Mouse (Mus musculus) MEL (cell line): ENCODE data around the gene Nr2c1. TPM values are rescaled to one million over a fixed set of nuclear protein-coding genes. Genes with fewer than 3 reads are reported as not detected.

Source experiments
- DNase-seq: peaks from one replicate; pipeline ENCODE4 v3.0.0; 2011; ENCODE audit warnings: low read depth, low spot score
- H3K27ac ChIP-seq: 2 replicates; pipeline ENCODE4 v1.5.1; 2012; ENCODE audit warnings: low read depth, mild to moderate bottlenecking, control low read depth, low read length, moderate library complexity; ENCODE audit not compliant: control insufficient read depth
- H3K27me3 ChIP-seq, 2 experiments: fragments of 150-350 bp in 1 of 2; sonication (generic) in 1 of 2; 2 replicates each; pipeline ENCODE4 v1.6.1; 2012; ENCODE audit warnings: low read length in 2 of 2, mild to moderate bottlenecking in 2 of 2, improper control_type of control experiment in 1 of 2, moderate library complexity in 1 of 2; ENCODE audit not compliant: insufficient read depth in 2 of 2, control insufficient read depth in 1 of 2
- H3K36me3 ChIP-seq, 2 experiments: 2 replicates each; pipeline ENCODE4 v1.6.1; 2012 to 2014; ENCODE audit warnings: low read length in 2 of 2, improper control_type of control experiment in 1 of 2, inconsistent platforms in 1 of 2, mild to moderate bottlenecking in 1 of 2; ENCODE audit not compliant: insufficient read depth in 2 of 2, control insufficient read depth in 1 of 2
- H3K4me1 ChIP-seq, 2 experiments: fragments of 150-350 bp in 1 of 2; sonication (generic) in 1 of 2; 2 replicates each; pipeline ENCODE4 v1.6.1; 2012; ENCODE audit warnings: low read length in 2 of 2, improper control_type of control experiment in 1 of 2, mild to moderate bottlenecking in 1 of 2; ENCODE audit not compliant: insufficient read depth in 2 of 2, control insufficient read depth in 1 of 2
- H3K4me3 ChIP-seq, 2 experiments: fragments of 150-350 bp in 1 of 2; sonication (generic) in 1 of 2; 2 replicates each; pipeline ENCODE4 v1.5.1; 2012; ENCODE audit warnings: low read depth in 2 of 2, low read length in 2 of 2, mild to moderate bottlenecking in 2 of 2, moderate library complexity in 2 of 2, control low read depth in 1 of 2, improper control_type of control experiment in 1 of 2; ENCODE audit not compliant: control insufficient read depth in 1 of 2, insufficient read depth in 1 of 2
- H3K79me2 ChIP-seq: 2 replicates; pipeline ENCODE4 v1.6.1; 2012; ENCODE audit warnings: mild to moderate bottlenecking, low read length, moderate library complexity; ENCODE audit not compliant: control insufficient read depth, poor library complexity, insufficient read depth
- H3K9ac ChIP-seq: 2 replicates; pipeline ENCODE4 v1.6.1; 2012; ENCODE audit warnings: low read depth, mild to moderate bottlenecking, control low read depth, low read length, moderate library complexity; ENCODE audit not compliant: control insufficient read depth, poor library complexity, severe bottlenecking
- H3K9me3 ChIP-seq: fragments of 150-350 bp; sonication (generic); replicated peaks from 2 replicates; pipeline ENCODE4 v1.6.1; 2012; ENCODE audit warnings: mild to moderate bottlenecking, low read length, improper control_type of control experiment, moderate library complexity; ENCODE audit not compliant: insufficient read depth
- CTCF ChIP-seq, 3 experiments: IDR thresholded peaks in 2 of 3; conservative IDR thresholded peaks in 1 of 3; 2 replicates each; pipeline ENCODE4 v1.5.1; 2011 to 2012; ENCODE audit warnings: low read length in 3 of 3, low read depth in 2 of 3, mild to moderate bottlenecking in 2 of 3, improper control_type of control experiment in 1 of 3, inconsistent platforms in 1 of 3, mixed read lengths in 1 of 3, moderate library complexity in 1 of 3; ENCODE audit not compliant: control insufficient read depth in 1 of 3, insufficient read depth in 1 of 3, poor library complexity in 1 of 3, severe bottlenecking in 1 of 3
- E2F4 ChIP-seq: IDR thresholded peaks from 2 replicates; pipeline ENCODE4 v1.6.1; 2011; ENCODE audit warnings: low read depth, low read length, improper control_type of control experiment, borderline replicate concordance
- ELF1 ChIP-seq: IDR thresholded peaks from 2 replicates; pipeline ENCODE4 v1.6.1; 2014; ENCODE audit warnings: low read depth, mild to moderate bottlenecking, inconsistent platforms, low read length, improper control_type of control experiment, moderate library complexity
- EP300 ChIP-seq, 2 experiments: IDR thresholded peaks; 2 replicates each; pipeline ENCODE4 v1.6.1; 2011; ENCODE audit warnings: improper control_type of control experiment in 2 of 2, low read length in 2 of 2, low read depth in 1 of 2, mild to moderate bottlenecking in 1 of 2
- ETS1 ChIP-seq: IDR thresholded peaks from 2 replicates; pipeline ENCODE4 v1.6.1; 2012; ENCODE audit warnings: low read depth, mild to moderate bottlenecking, inconsistent platforms, low read length, improper control_type of control experiment, moderate library complexity
- JUND ChIP-seq: IDR thresholded peaks from 2 replicates; pipeline ENCODE4 v1.6.1; 2011; ENCODE audit warnings: low read depth, mild to moderate bottlenecking, improper control_type of control experiment, low read length
- MAX ChIP-seq: IDR thresholded peaks from 2 replicates; pipeline ENCODE4 v1.6.1; 2011; ENCODE audit warnings: low read length, improper control_type of control experiment
- MAZ ChIP-seq: IDR thresholded peaks from 2 replicates; pipeline ENCODE4 v1.6.1; 2012; ENCODE audit warnings: low read depth, mild to moderate bottlenecking, inconsistent platforms, low read length, improper control_type of control experiment
- POLR2A ChIP-seq, 2 experiments: IDR thresholded peaks; 2 replicates each; pipeline ENCODE4 v1.6.1; 2011 to 2012; ENCODE audit warnings: low read length in 2 of 2, mild to moderate bottlenecking in 2 of 2, control low read depth in 1 of 2, improper control_type of control experiment in 1 of 2, low read depth in 1 of 2, moderate library complexity in 1 of 2; ENCODE audit not compliant: control insufficient read depth in 1 of 2, insufficient read depth in 1 of 2, poor library complexity in 1 of 2
- POLR2AphosphoS2 ChIP-seq: IDR thresholded peaks from 2 replicates; pipeline ENCODE4 v1.6.1; 2011; ENCODE audit warnings: low read length, improper control_type of control experiment
- RCOR1 ChIP-seq: IDR thresholded peaks from 2 replicates; pipeline ENCODE4 v1.6.1; 2012; ENCODE audit warnings: low read depth, mild to moderate bottlenecking, inconsistent platforms, low read length, improper control_type of control experiment
- SMC3 ChIP-seq: IDR thresholded peaks from 2 replicates; pipeline ENCODE4 v1.6.1; 2011; ENCODE audit warnings: low read depth, low read length, improper control_type of control experiment
- TBP ChIP-seq: IDR thresholded peaks from 2 replicates; pipeline ENCODE4 v1.8.0; 2011; ENCODE audit warnings: low read depth, low read length, improper control_type of control experiment
- TCF12 ChIP-seq: IDR thresholded peaks from 2 replicates; pipeline ENCODE4 v1.6.1; 2014; ENCODE audit warnings: low read depth, mild to moderate bottlenecking, inconsistent platforms, low read length, improper control_type of control experiment, moderate library complexity
- USF2 ChIP-seq, 2 experiments: IDR thresholded peaks; 2 replicates each; pipeline ENCODE4 v1.6.1; 2011 to 2012; ENCODE audit warnings: improper control_type of control experiment in 2 of 2, low read length in 2 of 2, borderline replicate concordance in 1 of 2, inconsistent platforms in 1 of 2, low read depth in 1 of 2, mild to moderate bottlenecking in 1 of 2; ENCODE audit not compliant: insufficient read depth in 1 of 2
- ZC3H11A ChIP-seq: IDR thresholded peaks from 2 replicates; pipeline ENCODE4 v1.6.1; 2012; ENCODE audit warnings: low read depth, mild to moderate bottlenecking, inconsistent platforms, low read length, improper control_type of control experiment
- ZKSCAN1 ChIP-seq: IDR thresholded peaks from 2 replicates; pipeline ENCODE4 v1.6.1; 2012; ENCODE audit warnings: low read depth, mild to moderate bottlenecking, inconsistent platforms, low read length, improper control_type of control experiment, moderate library complexity
- ZMIZ1 ChIP-seq: IDR thresholded peaks from 2 replicates; pipeline ENCODE4 v1.6.1; 2012; ENCODE audit warnings: low read depth, mild to moderate bottlenecking, inconsistent platforms, low read length, improper control_type of control experiment, moderate library complexity
- polyA plus RNA-seq, 2 experiments: library from polyadenylated mRNA; stranded (reverse) in 1 of 2; unstranded in 1 of 2; fragments of >175 nt in 1 of 2; fragments of >200 nt in 1 of 2; gene quantifications; 2 replicates each; pipeline versions ENCODE4 v1.2.1 to v1.2.4; 2012; ENCODE audit warnings: low replicate concordance in 2 of 2, low read depth in 1 of 2; ENCODE audit not compliant: insufficient read length in 2 of 2, insufficient read depth in 1 of 2, missing spikeins in 1 of 2
- total RNA-seq: library from RNA; depleted of rRNA; stranded (reverse); fragments of 300-350 nt; gene quantifications from 2 replicates; pipeline ENCODE4 v1.2.3, GENCODE M21; 2012

Nr2c1 gene
- total and polyA plus RNA-seq, 3 experiments, result 3.3 to 5.7 TPM; not detected in 1

DNA sequence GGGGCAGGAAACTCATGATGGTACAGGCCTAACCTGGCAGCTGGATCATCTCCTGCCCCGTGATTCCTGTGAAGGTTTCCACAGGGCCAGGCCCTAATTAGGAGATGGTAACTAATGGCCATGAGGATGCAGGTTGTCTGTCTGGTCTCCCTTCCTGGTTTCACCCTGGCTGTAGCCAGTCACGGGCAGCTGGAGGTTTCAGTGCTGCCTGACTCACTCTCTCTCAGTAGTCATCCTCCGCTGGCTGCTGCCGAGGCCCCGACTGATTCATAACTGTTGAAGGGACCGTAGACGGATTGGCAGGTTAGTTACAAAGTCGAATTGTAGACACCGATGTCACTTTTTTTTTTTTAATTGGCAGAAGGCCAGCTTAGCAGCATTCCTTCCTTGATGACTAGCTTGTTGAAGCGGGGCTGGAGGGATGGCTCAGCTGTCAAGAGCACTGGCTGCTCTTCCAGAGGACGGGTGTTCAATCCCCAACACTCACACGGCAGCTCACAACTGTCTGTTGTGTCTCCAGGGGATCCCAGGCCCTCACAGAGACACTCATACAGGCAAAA lies 31.0 kb upstream of the Nr2c1 start:
- H3K36me3 ChIP-seq, result peaks cover 0 to 12% of the 10 kb centered on the region in 2 experiments; a peak in 2 of 4 replicates
- H3K9ac ChIP-seq, result no peak overlapping the region
- no peak overlapping the region for H3K27ac ChIP-seq
- no peak overlapping the region for H3K4me3 ChIP-seq
- H3K79me2 ChIP-seq, result no peaks in the 10 kb centered on the region
- H3K4me1 ChIP-seq, result peaks cover 4 to 13% of the 10 kb centered on the region in 2 experiments
- DNase-seq, result no peak
- TF ChIP-seq POLR2AphosphoS2 (no peak), TBP (no peak), POLR2A (IDR thresholded peaks at IDR 0.05; ENCODE audit: control insufficient read depth in 1 of 2, insufficient read depth in 1 of 2, low read depth in 1 of 2, low read length in 2 of 2, poor library complexity in 1 of 2) (no peak), MAX (no peak), JUND (no peak)
- H3K9me3 ChIP-seq, result no peaks in the 10 kb centered on the region
- no peaks in the 10 kb centered on the region for H3K27me3 ChIP-seq

DNA sequence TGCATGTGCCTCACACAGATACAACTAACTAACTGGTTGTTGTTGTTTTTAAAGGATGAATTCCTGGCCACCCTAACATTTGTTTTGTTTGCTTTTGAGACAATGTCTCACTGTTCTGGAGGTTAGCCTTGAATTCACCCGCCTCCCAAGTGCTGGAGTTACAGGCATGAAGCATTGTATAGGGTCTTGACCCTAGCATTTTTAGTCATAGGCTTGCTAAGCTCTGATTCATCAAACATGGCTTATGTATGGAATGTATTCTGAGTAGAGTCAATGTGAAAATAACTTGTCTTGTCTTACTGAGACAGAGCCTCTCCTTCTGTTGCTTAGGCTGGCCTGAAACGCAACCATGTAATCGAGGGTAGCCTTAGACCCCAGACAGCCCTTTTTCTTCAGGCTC lies 29.9 kb upstream of the Nr2c1 start:
- no peak for TF ChIP-seq MAZ
- no peak for TF ChIP-seq POLR2AphosphoS2
- TF ChIP-seq ELF1, result no peak
- no peak for TF ChIP-seq USF2 (IDR thresholded peaks at IDR 0.05; ENCODE audit: borderline replicate concordance in 1 of 2, insufficient read depth in 1 of 2, low read depth in 1 of 2, low read length in 2 of 2)
- TF ChIP-seq ZMIZ1, result no peak
- no peak for TF ChIP-seq TCF12
- TF ChIP-seq ZC3H11A, result no peak

DNA sequence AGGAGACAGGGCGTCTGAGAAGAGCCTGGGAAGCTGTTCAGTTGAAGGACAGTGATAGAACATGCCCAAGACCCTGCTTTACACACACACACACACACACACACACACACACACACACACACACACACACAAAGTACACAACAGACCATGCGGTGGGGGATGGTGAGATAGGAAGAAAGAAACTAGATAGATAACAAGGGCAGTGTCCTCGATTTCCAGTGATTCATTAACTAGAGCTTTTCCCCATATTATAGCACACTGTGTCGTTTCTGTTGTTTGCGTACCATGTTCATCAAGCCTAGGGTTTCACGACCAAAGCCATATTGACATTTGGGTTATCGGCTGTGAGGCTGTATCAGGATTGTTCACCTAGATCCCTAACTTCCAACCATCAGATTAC lies 28.8 kb upstream of the Nr2c1 start:
- Histone ChIP-seq H3K9ac (no peak overlapping the region), H3K4me3 (no peak overlapping the region), H3K9me3 (no peaks in the 10 kb centered on the region), H3K27ac (no peak overlapping the region), H3K4me1 (peaks cover 6 to 27% of the 10 kb centered on the region in 2 experiments), H3K36me3 (peaks cover 0 to 21% of the 10 kb centered on the region in 2 experiments; a peak in 2 of 4 replicates), H3K79me2 (no peaks in the 10 kb centered on the region), H3K27me3 (no peaks in the 10 kb centered on the region)
- no peak for DNase-seq
- no peak for TF ChIP-seq SMC3
- TF ChIP-seq TCF12, result no peak
- no peak for TF ChIP-seq CTCF (IDR thresholded peaks at IDR 0.05 in 2 of 3, conservative IDR thresholded peaks at IDR 0.05 in 1 of 3; ENCODE audit: control insufficient read depth in 1 of 3, insufficient read depth in 1 of 3, low read depth in 2 of 3, low read length in 3 of 3, poor library complexity in 1 of 3, severe bottlenecking in 1 of 3)
- TF ChIP-seq ZKSCAN1, result no peak
- TF ChIP-seq E2F4, result no peak
- TF ChIP-seq USF2 (IDR thresholded peaks at IDR 0.05; ENCODE audit: borderline replicate concordance in 1 of 2, insufficient read depth in 1 of 2, low read depth in 1 of 2, low read length in 2 of 2), result no peak
- no peak for TF ChIP-seq RCOR1
- no peak for TF ChIP-seq ETS1
- no peak for TF ChIP-seq EP300 (IDR thresholded peaks at IDR 0.05; ENCODE audit: low read depth in 1 of 2, low read length in 2 of 2)

More for the DNA sequence above, 29.9 kb upstream of the Nr2c1 start:
- Histone ChIP-seq H3K36me3 (peaks cover 0 to 18% of the 10 kb centered on the region in 2 experiments; a peak in 2 of 4 replicates), H3K27me3 (no peaks in the 10 kb centered on the region), H3K9me3 (no peaks in the 10 kb centered on the region), H3K9ac (no peak overlapping the region), H3K79me2 (no peaks in the 10 kb centered on the region), H3K4me1 (peaks cover 4 to 21% of the 10 kb centered on the region in 2 experiments), H3K4me3 (no peak overlapping the region), H3K27ac (no peak overlapping the region)
- DNase-seq, result no peak
